Comparison of ENCODE assay signal across 8 mouse cellular contexts in genomic region chr17:56608699-56609098, GRCm38 (mm10). TPM values are rescaled to one million over a fixed set of nuclear protein-coding genes. Genes with fewer than 3 reads are reported as not detected.
DNase-seq lines count a peak whose midpoint lies in the region; ATAC-seq and TF ChIP-seq lines count a peak whose summit lies in the region.

No protein-coding gene starts in this region.

- H3K9me3 ChIP-seq in embryonic facial prominence, embryonic 13.5 days = no peaks in the 10 kb centered on the region
- no peaks in the 10 kb centered on the region for H3K9me3 ChIP-seq in neural tube, embryonic 12.5 days

- peaks cover 23% of the 10 kb centered on the region for H3K4me1 ChIP-seq in embryonic facial prominence, embryonic 13.5 days
- H3K4me1 ChIP-seq in neural tube, embryonic 12.5 days = peaks cover 17% of the 10 kb centered on the region

- H3K4me2 ChIP-seq in embryonic facial prominence, embryonic 13.5 days = peak overlapping the region; percentile 83
- peak overlapping the region; percentile 85 for H3K4me2 ChIP-seq in neural tube, embryonic 12.5 days (replicated peaks)

- H3K27me3 ChIP-seq in embryonic facial prominence, embryonic 13.5 days = no peaks in the 10 kb centered on the region
- H3K27me3 ChIP-seq in neural tube, embryonic 12.5 days (replicated peaks) = no peaks in the 10 kb centered on the region

- WGBS in embryonic facial prominence, embryonic 13.5 days = 60% methylated on average over 5 of the region's 5 CpGs
- 58% methylated on average over 5 of the region's 5 CpGs for WGBS in neural tube, embryonic 12.5 days

- H3K4me3 ChIP-seq in left cerebral cortex, adult 2 months = peak overlapping the region; percentile 93
- H3K4me3 ChIP-seq in embryonic facial prominence, embryonic 13.5 days = peak overlapping the region; percentile 59
- peak overlapping the region; percentile 67 for H3K4me3 ChIP-seq in neural tube, embryonic 12.5 days

- no peak for TF ChIP-seq CTCF in left cerebral cortex, adult 2 months (IDR thresholded peaks at IDR 0.05)

- intact Hi-C loops in left cerebral cortex, adult 2 months (cut with DNase I) = loop anchor here (2.0 kb wide), 1 partner anchor 24 kb away; the partner anchor contains the start of genes Safb and Safb2
- intact Hi-C loops in left cerebral cortex, postnatal 25 days (cut with DNase I) = loop anchor here (2.0 kb wide), 1 partner anchor 24 kb away; the partner anchor contains the start of genes Safb and Safb2

- H3K9ac ChIP-seq in embryonic facial prominence, embryonic 13.5 days = peak overlapping the region; percentile 83
- H3K9ac ChIP-seq in neural tube, embryonic 12.5 days = peak overlapping the region; percentile 72

- no peak for ATAC-seq in embryonic facial prominence, embryonic 13.5 days (ENCODE audit: insufficient number of reproducible peaks, insufficient read depth, low FRiP score, low TSS enrichment, low read depth)
- ATAC-seq in neural tube, embryonic 12.5 days (ENCODE audit: low FRiP score, low read depth) = no peak

- H3K27ac ChIP-seq in left cerebral cortex, adult 2 months = peak overlapping the region; percentile 96
- H3K27ac ChIP-seq in embryonic facial prominence, embryonic 13.5 days = no peak overlapping the region
- no peak overlapping the region for H3K27ac ChIP-seq in neural tube, embryonic 12.5 days

- H3K36me3 ChIP-seq in embryonic facial prominence, embryonic 13.5 days = peaks cover 39% of the 10 kb centered on the region
- H3K36me3 ChIP-seq in neural tube, embryonic 12.5 days = peaks cover 39% of the 10 kb centered on the region

- no peak for DNase-seq in left cerebral cortex, adult 2 months (ENCODE audit: extremely low spot score in 1 of 2, low spot score in 2 of 2)
- no peak for DNase-seq in left cerebral cortex, postnatal 25 days (ENCODE audit: low spot score in 2 of 2)
- peak; percentile 41 for DNase-seq in induced T-regulatory cell, adult 2 months (ENCODE audit: low read depth)
- DNase-seq in gastrocnemius, postnatal 25 days = no peak
- no peak for DNase-seq in left cerebral cortex, adult 9 months (ENCODE audit: low spot score in 2 of 2)
- DNase-seq in thymus, postnatal 25 days = no peak

RNA-seq across cellular contexts. Expression of gene 2410015M20Rik, which starts 0.9 kb away (rescaled TPM):
- 100 to 1,000 TPM; 123 to 148 TPM for total RNA-seq in left cerebral cortex, adult 2 months (2021)
- total RNA-seq in left cerebral cortex, postnatal 25 days (2021) = 100 to 1,000 TPM; 135 to 142 TPM
- 254 and 258 TPM in 2 replicates for polyA plus RNA-seq in embryonic facial prominence, embryonic 13.5 days (2015; fragmentation: Nextera tagmentation; extraction: Ambion mirVana)
- 192 and 202 TPM in 2 replicates for polyA plus RNA-seq in neural tube, embryonic 12.5 days (2016; fragmentation: Nextera tagmentation; extraction: Ambion mirVana)
- 100 to 1,000 TPM; 147 to 152 TPM for total RNA-seq in gastrocnemius, postnatal 25 days (2021)

RNA-seq across cellular contexts. Expression of gene Rpl36, which starts 4.5 kb away (rescaled TPM):
- 100 to 1,000 TPM; 351 to 353 TPM for total RNA-seq in left cerebral cortex, adult 2 months (2021)
- 100 to 1,000 TPM; 334 to 355 TPM for total RNA-seq in left cerebral cortex, postnatal 25 days (2021)
- 1,916 and 1,978 TPM in 2 replicates for polyA plus RNA-seq in embryonic facial prominence, embryonic 13.5 days (2015; fragmentation: Nextera tagmentation; extraction: Ambion mirVana)
- polyA plus RNA-seq in neural tube, embryonic 12.5 days (2016; fragmentation: Nextera tagmentation; extraction: Ambion mirVana) = 1,187 and 1,201 TPM in 2 replicates
- 100 to 1,000 TPM; 502 to 523 TPM for total RNA-seq in gastrocnemius, postnatal 25 days (2021)

RNA-seq across cellular contexts. Expression of gene Lonp1, which starts 18.0 kb away (rescaled TPM):
- 10 to 100 TPM; 62.7 to 62.8 TPM for total RNA-seq in left cerebral cortex, adult 2 months (2021)
- 10 to 100 TPM; 63.0 to 63.1 TPM for total RNA-seq in left cerebral cortex, postnatal 25 days (2021)
- polyA plus RNA-seq in embryonic facial prominence, embryonic 13.5 days (2015; fragmentation: Nextera tagmentation; extraction: Ambion mirVana) = 50.9 and 53.7 TPM in 2 replicates
- 53.7 and 54.3 TPM in 2 replicates for polyA plus RNA-seq in neural tube, embryonic 12.5 days (2016; fragmentation: Nextera tagmentation; extraction: Ambion mirVana)
- 10 to 100 TPM; 53.4 to 64.4 TPM for total RNA-seq in gastrocnemius, postnatal 25 days (2021)

RNA-seq across cellular contexts. Expression of gene Catsperd, which starts 19.2 kb away (rescaled TPM):
- total RNA-seq in left cerebral cortex, adult 2 months (2021) = under 1 TPM; 0.38 to 0.65 TPM
- under 1 TPM; 0.73 TPM for total RNA-seq in left cerebral cortex, postnatal 25 days (2021)
- 0.66 and 0.94 TPM in 2 replicates for polyA plus RNA-seq in embryonic facial prominence, embryonic 13.5 days (2015; fragmentation: Nextera tagmentation; extraction: Ambion mirVana)
- 0.93 and 1.5 TPM in 2 replicates for polyA plus RNA-seq in neural tube, embryonic 12.5 days (2016; fragmentation: Nextera tagmentation; extraction: Ambion mirVana)
- not detected for total RNA-seq in gastrocnemius, postnatal 25 days (2021)

RNA-seq across cellular contexts. Expression of gene Safb, which starts 24.1 kb away (rescaled TPM):
- total RNA-seq in left cerebral cortex, adult 2 months (2021) = 100 to 1,000 TPM; 160 to 168 TPM
- 100 to 1,000 TPM; 128 to 147 TPM for total RNA-seq in left cerebral cortex, postnatal 25 days (2021)
- polyA plus RNA-seq in embryonic facial prominence, embryonic 13.5 days (2015; fragmentation: Nextera tagmentation; extraction: Ambion mirVana) = 119 and 132 TPM in 2 replicates
- polyA plus RNA-seq in neural tube, embryonic 12.5 days (2016; fragmentation: Nextera tagmentation; extraction: Ambion mirVana) = 140 and 162 TPM in 2 replicates
- total RNA-seq in gastrocnemius, postnatal 25 days (2021) = 10 to 100 TPM; 36.8 to 43.8 TPM
